Mouse (Mus musculus): ENCODE results near the gene Frrs1. TPM values are rescaled to one million over a fixed set of nuclear protein-coding genes. Genes with fewer than 3 reads are reported as not detected.
"Not testable (repeated sequence)": the region's sequence is repeated elsewhere in the genome, so short reads cannot be mapped to it uniquely, and the experiment has no call there.

The Frrs1 gene
- polyA plus RNA-seq (2015; fragmentation: Nextera tagmentation; extraction: Ambion mirVana): 12.6 and 15.6 TPM in 2 replicates

DNA sequence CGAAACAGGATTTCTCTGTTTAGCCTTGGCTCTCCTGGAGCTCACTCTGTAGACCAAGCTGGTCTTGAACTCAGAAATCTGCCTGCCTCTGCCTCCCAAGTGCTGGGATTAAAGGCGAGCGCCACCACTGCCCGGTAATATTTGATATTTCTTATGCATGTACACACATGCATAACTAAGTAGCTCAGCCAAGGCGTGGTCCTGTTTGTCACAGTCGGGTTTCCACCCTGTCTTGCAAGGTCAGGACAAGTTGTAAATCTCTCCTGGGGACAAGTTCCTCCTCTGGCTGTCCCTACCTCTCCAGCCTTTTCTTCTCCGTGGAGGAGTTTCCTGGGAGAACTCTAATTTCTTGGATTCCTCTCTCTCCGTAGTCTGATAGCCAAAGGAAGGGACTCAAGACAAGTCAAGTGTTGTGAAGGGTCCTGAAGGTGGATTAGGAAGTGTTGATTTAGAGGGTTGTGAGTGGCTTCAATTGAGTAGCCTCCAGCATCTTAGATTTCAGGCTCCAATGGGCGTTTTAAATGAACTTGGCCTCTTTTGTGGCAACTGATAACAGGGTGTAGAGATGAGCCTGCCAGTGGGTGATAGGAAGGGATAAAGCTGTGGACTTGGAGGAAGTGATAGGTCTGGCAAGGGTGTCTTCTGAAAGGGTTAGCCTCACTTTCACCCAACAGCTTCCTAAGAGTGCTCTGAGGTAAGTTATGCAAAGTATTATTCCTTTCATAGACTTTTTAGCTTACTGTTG is at the start of gene Frrs1:
Gene Frrs1 (plus strand): TSS at position 524 of the 745 bp plus-strand sequence.
- Histone ChIP-seq H3K4me1 (peaks cover 4% of the 10 kb centered on the region), H3K9me3 (no peaks in the 10 kb centered on the region), H3K27me3 (no peaks in the 10 kb centered on the region), H3K4me3 (no peak within 1 kb of the TSS), H3K4me2 (no peak within 1 kb of the TSS), H3K36me3 (no peaks in the 10 kb centered on the region), H3K9ac (no peak within 1 kb of the TSS), H3K27ac (no peak within 1 kb of the TSS)
- 82% methylated on average over 9 of the region's 9 CpGs for WGBS
- no peak for ATAC-seq (ENCODE audit: insufficient number of reproducible peaks, low FRiP score, low TSS enrichment, low read depth)

DNA sequence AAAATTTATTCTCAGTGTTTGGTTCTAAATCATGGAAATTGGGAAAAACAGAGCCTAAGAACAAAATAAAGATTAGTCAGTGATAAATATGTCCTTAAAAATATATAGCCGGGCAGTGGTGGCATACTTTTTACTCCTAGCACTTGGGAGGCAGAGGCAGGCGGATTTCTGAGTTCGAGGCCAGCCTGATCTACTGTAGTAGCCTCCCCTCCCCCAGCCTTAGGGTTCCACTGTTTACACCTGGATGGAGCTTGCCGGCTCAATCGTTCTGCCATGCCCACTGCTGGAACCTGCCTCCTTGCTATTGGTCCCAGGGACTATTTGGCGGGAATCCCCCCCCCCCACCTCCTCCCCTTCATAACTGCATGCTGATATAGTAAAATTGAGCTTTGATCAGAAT is 48.9 kb upstream of the Frrs1 start:
- not testable (repeated sequence) for H3K9ac ChIP-seq; H3K4me3 ChIP-seq; H3K27me3 ChIP-seq; H3K9me3 ChIP-seq; H3K36me3 ChIP-seq; H3K4me1 ChIP-seq; H3K27ac ChIP-seq; H3K4me2 ChIP-seq; ATAC-seq (ENCODE audit: insufficient number of reproducible peaks, low FRiP score, low TSS enrichment, low read depth)
- 77% methylated on average over 6 of the region's 6 CpGs for WGBS

DNA sequence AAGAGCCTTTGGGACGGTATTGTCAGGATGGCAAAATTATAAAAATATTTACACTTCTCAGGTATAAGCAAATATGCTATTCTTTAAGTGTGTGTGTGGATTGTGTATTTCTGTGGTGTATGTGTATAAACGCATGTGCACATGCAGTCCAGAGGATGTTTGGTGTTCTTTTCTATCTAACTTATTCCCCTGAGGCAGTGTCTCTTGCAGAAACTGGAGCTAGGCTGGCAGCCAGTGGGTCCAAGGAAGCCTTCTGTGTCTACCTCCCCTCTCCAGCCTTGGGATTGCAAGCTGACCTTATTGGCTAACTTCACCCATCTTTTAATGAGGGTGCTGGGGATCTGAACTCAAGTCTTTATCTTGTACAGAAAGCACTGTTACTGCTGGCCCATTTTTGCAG is 46.3 kb upstream of the Frrs1 start:
- H3K4me3 ChIP-seq: no peak overlapping the region
- H3K9ac ChIP-seq: no peak overlapping the region
- H3K27ac ChIP-seq: no peak overlapping the region
- H3K4me2 ChIP-seq: no peak overlapping the region
- no peak for ATAC-seq (ENCODE audit: insufficient number of reproducible peaks, low FRiP score, low TSS enrichment, low read depth)
- WGBS: 92% methylated on average over 2 of the region's 2 CpGs
- H3K36me3 ChIP-seq: no peaks in the 10 kb centered on the region
- H3K9me3 ChIP-seq: no peaks in the 10 kb centered on the region
- 0 out of 2 replicates have a peak, but pooled peaks cover 3% of the 10 kb centered on the region for H3K4me1 ChIP-seq
- no peaks in the 10 kb centered on the region for H3K27me3 ChIP-seq

DNA sequence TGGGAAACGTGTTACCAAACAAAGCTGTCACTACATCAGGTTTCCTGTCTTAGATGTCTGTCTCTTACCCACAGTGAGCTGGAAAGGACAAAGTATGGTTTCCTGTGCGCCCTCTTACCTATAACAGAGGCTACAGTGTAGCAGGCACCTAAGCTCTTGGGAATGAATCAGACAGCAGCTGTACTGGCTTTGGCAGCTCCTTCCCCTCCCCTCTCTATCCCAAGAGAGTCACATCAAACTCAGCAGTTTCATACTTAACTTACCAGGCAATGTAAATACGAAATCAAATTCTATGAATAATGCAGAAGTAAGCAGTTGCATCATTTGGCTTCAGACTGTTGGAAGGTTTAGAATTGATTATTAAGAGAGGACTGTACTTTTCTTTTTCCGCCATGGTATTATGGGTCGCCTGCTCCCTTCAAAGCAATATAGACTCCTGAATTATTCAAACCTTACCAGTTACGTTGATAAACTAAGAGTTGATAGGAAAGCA is 43.9 kb upstream of the Frrs1 start:
- no peak overlapping the region for H3K27ac ChIP-seq
- no peak for ATAC-seq (ENCODE audit: insufficient number of reproducible peaks, low FRiP score, low TSS enrichment, low read depth)
- no peaks in the 10 kb centered on the region for H3K27me3 ChIP-seq
- no peaks in the 10 kb centered on the region for H3K4me1 ChIP-seq
- WGBS: 76% methylated on average over 6 of the region's 6 CpGs
- H3K4me3 ChIP-seq: no peak overlapping the region
- no peaks in the 10 kb centered on the region for H3K9me3 ChIP-seq
- no peaks in the 10 kb centered on the region for H3K36me3 ChIP-seq
- H3K4me2 ChIP-seq: no peak overlapping the region
- no peak overlapping the region for H3K9ac ChIP-seq

DNA sequence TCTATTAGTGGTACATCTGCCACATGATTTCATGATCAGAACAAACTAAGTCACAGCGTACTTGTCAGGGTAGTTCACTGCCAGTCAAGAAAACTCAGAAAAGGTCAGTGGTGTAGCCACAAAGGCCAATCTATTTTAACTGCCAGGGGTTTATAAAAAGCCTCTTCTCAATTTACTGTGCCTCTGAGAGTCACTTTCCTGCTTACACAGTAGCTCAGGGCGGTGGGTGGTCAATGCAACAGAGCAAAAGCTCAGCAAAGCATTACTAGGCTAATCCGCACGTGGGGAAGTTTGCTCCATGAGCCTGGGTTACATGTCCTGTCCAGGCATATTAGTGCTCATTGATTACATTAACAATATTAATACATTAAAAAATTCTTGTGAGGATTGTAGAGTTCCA is 43.3 kb upstream of the Frrs1 start:
- Histone ChIP-seq H3K9me3 (no peaks in the 10 kb centered on the region), H3K4me1 (no peaks in the 10 kb centered on the region), H3K36me3 (no peaks in the 10 kb centered on the region), H3K9ac (no peak overlapping the region), H3K4me2 (no peak overlapping the region), H3K27ac (no peak overlapping the region), H3K27me3 (no peaks in the 10 kb centered on the region), H3K4me3 (no peak overlapping the region)
- no peak for ATAC-seq (ENCODE audit: insufficient number of reproducible peaks, low FRiP score, low TSS enrichment, low read depth)
- WGBS: 65% methylated on average over 4 of the region's 4 CpGs

DNA sequence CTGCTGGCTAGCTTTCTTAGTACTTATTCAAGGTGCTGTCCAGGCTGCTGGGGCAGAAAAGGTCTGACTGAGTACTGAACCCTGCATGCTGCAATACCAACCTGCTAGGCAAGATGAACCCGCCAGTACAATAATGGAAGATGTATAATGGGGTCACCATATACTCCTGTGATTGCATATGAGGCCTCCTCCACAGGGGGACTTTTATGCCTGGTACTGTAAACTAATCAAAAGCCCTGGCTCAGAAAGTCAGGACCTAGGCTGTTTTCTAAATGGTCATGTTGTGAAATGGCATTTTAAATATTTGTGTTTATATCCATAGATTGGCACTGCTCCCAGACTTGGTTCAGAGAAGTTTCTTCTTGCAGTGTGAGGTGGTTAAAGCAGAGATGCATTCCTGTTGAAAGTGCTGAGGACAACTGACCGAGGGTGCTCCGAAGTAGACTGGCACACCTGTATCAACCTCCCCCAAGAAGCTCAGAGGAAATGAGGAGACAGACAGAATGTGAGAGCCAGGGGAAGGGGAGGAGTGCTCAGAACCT is 42.5 kb upstream of the Frrs1 start:
- Histone ChIP-seq H3K9me3 (no peaks in the 10 kb centered on the region), H3K9ac (no peak overlapping the region), H3K36me3 (no peaks in the 10 kb centered on the region), H3K4me2 (no peak overlapping the region), H3K4me1 (no peaks in the 10 kb centered on the region), H3K27ac (no peak overlapping the region), H3K27me3 (no peaks in the 10 kb centered on the region), H3K4me3 (no peak overlapping the region)
- no peak for ATAC-seq (ENCODE audit: insufficient number of reproducible peaks, low FRiP score, low TSS enrichment, low read depth)
- WGBS: 72% methylated on average over 3 of the region's 3 CpGs

DNA sequence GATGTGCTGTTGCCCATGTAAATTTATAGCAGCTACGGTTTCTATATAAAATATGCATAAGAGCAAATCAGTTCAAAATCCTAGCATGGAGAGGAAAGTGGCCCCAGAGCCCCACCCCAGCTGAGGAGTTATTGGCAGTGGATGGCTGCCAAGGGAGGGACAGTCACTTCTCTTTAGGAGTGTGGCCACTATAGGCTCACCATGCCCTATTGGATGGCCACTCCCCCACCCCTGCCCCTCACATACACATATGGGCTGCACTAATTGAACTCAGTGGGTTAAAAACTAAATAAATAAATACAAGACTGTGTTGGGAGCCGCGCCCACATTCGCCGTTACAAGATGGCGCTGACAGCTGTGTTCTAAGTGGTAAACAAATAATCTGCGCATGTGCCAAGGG is 42.0 kb upstream of the Frrs1 start:
- Histone ChIP-seq H3K4me1 (no peaks in the 10 kb centered on the region), H3K4me3 (no peak overlapping the region), H3K4me2 (no peak overlapping the region), H3K27me3 (no peaks in the 10 kb centered on the region), H3K9ac (no peak overlapping the region), H3K27ac (no peak overlapping the region), H3K9me3 (no peaks in the 10 kb centered on the region), H3K36me3 (no peaks in the 10 kb centered on the region)
- no peak for ATAC-seq (ENCODE audit: insufficient number of reproducible peaks, low FRiP score, low TSS enrichment, low read depth)
- 90% methylated on average over 7 of the region's 7 CpGs for WGBS

DNA sequence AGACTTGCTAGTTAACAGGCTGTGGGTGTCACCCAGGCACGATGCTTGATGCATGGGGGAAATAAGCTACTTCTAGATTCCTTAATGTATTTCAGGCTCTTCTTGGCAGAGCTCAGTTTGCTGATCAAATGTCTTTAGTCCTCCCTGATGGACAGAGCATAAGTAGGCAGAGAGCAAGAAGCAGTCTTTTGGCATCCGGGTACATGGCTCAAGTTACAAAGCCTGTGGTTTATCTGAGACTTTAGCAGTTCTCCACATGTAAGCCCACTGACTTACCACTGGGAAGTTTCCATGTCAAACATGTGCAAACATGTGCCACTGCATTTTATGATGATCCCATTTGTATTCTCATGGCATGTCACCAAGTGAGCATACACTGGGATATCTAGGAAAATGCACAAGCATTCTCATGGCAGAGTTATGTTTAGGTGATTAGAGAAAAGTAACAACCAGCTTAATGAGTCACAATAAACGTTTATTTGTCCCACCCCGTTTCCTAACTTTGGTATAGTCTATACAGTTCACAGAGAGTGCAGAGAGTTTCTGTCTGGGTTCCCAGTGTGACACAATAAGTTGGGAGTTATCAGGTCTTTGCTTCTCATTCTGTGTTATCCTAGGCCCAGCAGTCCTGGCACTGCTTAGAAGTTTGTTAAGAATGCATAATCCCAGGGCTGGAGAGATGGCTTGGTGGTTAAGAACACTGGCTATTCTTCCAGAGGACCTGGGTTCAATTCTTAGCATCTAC is 32.6 kb upstream of the Frrs1 start:
- 41% methylated on average over 4 of the region's 4 CpGs for WGBS
- Histone ChIP-seq H3K4me1 (no peaks in the 10 kb centered on the region), H3K4me2 (no peak overlapping the region), H3K4me3 (no peak overlapping the region), H3K9me3 (no peaks in the 10 kb centered on the region), H3K36me3 (no peaks in the 10 kb centered on the region), H3K27me3 (no peaks in the 10 kb centered on the region), H3K27ac (no peak overlapping the region), H3K9ac (no peak overlapping the region)
- no peak for ATAC-seq (ENCODE audit: insufficient number of reproducible peaks, low FRiP score, low TSS enrichment, low read depth)

DNA sequence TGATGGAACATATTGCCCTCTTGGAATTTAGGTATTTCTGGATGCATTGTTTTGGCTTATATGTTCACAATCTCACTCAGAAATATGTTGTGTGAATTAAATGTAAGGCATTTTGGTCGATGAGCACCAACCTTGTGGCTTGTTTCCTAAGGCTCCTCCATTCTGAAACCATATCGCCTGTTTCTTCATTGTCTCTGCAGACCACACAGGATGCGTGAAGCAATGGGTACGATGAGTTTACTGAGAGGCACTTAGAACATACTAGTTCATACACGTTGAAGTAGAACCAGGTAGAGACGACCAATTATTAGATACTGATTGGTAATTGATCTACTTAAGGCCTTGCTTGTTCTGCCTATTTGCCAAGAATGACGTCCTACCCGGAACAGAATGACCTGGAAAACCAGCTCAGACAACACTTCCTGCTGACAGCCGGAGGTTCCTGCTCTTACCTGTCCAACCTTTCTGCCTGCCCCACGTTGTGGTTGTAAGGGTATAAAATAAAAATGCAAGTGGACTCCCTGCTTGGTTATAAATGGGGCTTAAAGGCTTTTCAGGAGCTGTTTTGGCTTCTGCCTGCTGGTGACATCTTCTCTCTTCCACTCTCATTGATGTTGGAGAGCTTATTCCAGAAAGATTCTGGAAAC is 29.9 kb upstream of the Frrs1 start:
- H3K9me3 ChIP-seq: no peaks in the 10 kb centered on the region
- no peak overlapping the region for H3K27ac ChIP-seq
- H3K4me1 ChIP-seq: no peaks in the 10 kb centered on the region
- H3K4me2 ChIP-seq: no peak overlapping the region
- 79% methylated on average over 10 of the region's 10 CpGs for WGBS
- no peak overlapping the region for H3K4me3 ChIP-seq
- no peaks in the 10 kb centered on the region for H3K27me3 ChIP-seq
- no peaks in the 10 kb centered on the region for H3K36me3 ChIP-seq
- ATAC-seq (ENCODE audit: insufficient number of reproducible peaks, low FRiP score, low TSS enrichment, low read depth): no peak
- H3K9ac ChIP-seq: no peak overlapping the region

DNA sequence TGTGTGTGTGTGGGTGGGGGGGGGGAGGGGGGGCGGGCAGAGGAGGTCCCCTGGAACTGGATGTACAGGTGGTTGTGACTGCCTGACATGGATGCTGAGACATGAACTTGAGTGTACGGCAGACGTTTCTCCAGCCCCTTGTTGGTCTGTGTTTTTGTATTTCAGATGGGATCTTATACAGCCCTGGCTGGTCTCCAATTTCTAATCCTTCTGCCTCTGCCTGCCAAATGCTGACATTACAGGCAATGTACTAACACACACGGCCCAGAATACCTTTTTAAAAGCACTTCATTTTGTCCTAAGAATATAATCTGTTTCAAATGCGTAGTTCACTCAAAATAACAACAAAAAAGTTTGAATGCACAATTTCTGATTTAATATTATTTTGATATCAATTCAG is 27.9 kb upstream of the Frrs1 start:
- no peaks in the 10 kb centered on the region for H3K36me3 ChIP-seq
- no peak for ATAC-seq (ENCODE audit: insufficient number of reproducible peaks, low FRiP score, low TSS enrichment, low read depth)
- no peak overlapping the region for H3K27ac ChIP-seq
- no peak overlapping the region for H3K9ac ChIP-seq
- 39% methylated on average over 5 of the region's 5 CpGs for WGBS
- no peak overlapping the region for H3K4me2 ChIP-seq
- H3K9me3 ChIP-seq: no peaks in the 10 kb centered on the region
- no peak overlapping the region for H3K4me3 ChIP-seq
- no peaks in the 10 kb centered on the region for H3K4me1 ChIP-seq
- H3K27me3 ChIP-seq: no peaks in the 10 kb centered on the region

DNA sequence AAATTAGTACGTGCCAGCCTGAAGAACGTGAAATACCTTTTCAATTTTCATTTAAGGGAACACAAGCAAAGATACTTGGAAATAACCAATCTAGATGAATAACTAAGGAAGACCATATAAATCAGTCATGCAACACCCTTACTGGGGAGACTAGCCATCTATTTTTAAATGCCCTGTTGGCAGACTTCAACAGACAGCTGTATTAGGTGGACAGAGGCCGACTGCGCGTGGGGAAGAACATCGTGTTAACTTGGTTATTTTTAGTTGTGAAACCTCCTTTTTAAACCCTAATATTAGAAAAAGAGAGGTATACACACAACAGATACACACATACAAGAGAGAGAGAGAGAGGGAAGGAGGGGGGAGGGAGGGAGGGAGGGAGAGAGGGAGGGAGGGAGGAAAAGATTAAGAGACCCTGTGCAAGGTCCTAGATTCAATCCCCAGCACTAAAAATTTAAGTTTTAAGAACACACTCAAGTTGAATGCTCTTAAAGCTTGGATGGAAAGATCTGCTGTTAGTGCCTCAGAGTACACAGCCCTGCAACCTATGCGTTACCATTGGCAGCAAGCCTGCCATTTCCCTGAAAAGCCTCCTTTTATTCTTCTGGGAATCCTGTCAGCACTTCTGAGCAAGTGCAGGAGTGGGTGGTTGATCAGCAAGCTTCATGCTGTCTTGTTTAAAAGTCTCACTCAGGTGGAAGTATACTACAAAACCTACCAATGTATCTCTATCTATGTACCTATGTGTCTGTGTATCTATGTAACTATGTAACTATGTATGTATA is 26.5 kb upstream of the Frrs1 start:
- H3K4me1 ChIP-seq: no peaks in the 10 kb centered on the region
- H3K4me3 ChIP-seq: no peak overlapping the region
- WGBS: 82% methylated on average over 7 of the region's 7 CpGs
- no peak overlapping the region for H3K4me2 ChIP-seq
- ATAC-seq (ENCODE audit: insufficient number of reproducible peaks, low FRiP score, low TSS enrichment, low read depth): no peak
- H3K9me3 ChIP-seq: no peaks in the 10 kb centered on the region
- no peak overlapping the region for H3K9ac ChIP-seq
- H3K36me3 ChIP-seq: no peaks in the 10 kb centered on the region
- H3K27me3 ChIP-seq: no peaks in the 10 kb centered on the region
- H3K27ac ChIP-seq: no peak overlapping the region
